Mouse (Mus musculus): ENCODE results near the gene Eif6. TPM values are rescaled to one million over a fixed set of nuclear protein-coding genes. Genes with fewer than 3 reads are reported as not detected.

The Eif6 gene
- polyA plus RNA-seq, 1 experiment = 198 TPM

- H3ac ChIP-seq (ENCODE audit: control insufficient read depth, insufficient read length) = no peak overlapping the region
- peaks cover 5% of the 10 kb centered on the region for H3K36me3 ChIP-seq (ENCODE audit: control insufficient read depth, insufficient read depth)
- no peaks in the 10 kb centered on the region for H3K27me3 ChIP-seq (ENCODE audit: control insufficient read depth, insufficient read depth, insufficient read length)
- no peaks in the 10 kb centered on the region for H3K79me2 ChIP-seq (ENCODE audit: control insufficient read depth, insufficient read depth)
- H3K4me2 ChIP-seq (ENCODE audit: low read depth) = no peak overlapping the region
- TF ChIP-seq SRF (IDR thresholded peaks at IDR 0.05; ENCODE audit: control insufficient read depth, insufficient read length, low read depth) = no peak
- no peak for TF ChIP-seq CEBPB (IDR thresholded peaks at IDR 0.05; ENCODE audit: insufficient read depth, poor library complexity, severe bottlenecking)
- TF ChIP-seq USF1 (IDR thresholded peaks at IDR 0.05; ENCODE audit: low read depth) = no peak
- no peak overlapping the region for H3K4me3 ChIP-seq
Observed at GRCm38 (mm10) chr2:155869772-155870171, 43.0 kb upstream of the Eif6 start.

GRCm38 (mm10) chr2:155868320-155868719, 41.6 kb upstream of the Eif6 start:
- no peak for TF ChIP-seq MYOG (IDR thresholded peaks at IDR 0.05; ENCODE audit: control insufficient read depth in 1 of 3, insufficient read depth in 1 of 3, insufficient read length in 2 of 3, low read depth in 2 of 3)
- no peak for TF ChIP-seq MAX (IDR thresholded peaks at IDR 0.05; ENCODE audit: low read depth)
- no peak for TF ChIP-seq E2F4 (IDR thresholded peaks at IDR 0.05; ENCODE audit: insufficient read depth)
- TF ChIP-seq POLR2A (IDR thresholded peaks at IDR 0.05; ENCODE audit: insufficient read length, low read depth) = no peak
- no peak for TF ChIP-seq SRF (IDR thresholded peaks at IDR 0.05; ENCODE audit: control insufficient read depth, insufficient read length, low read depth)
- no peak for TF ChIP-seq USF1 (IDR thresholded peaks at IDR 0.05; ENCODE audit: low read depth)
- no peak for TF ChIP-seq MYOD1 (IDR thresholded peaks at IDR 0.05; ENCODE audit: control insufficient read depth in 1 of 3, insufficient read length in 2 of 3, low read depth in 2 of 3)
- TF ChIP-seq TCF3 (IDR thresholded peaks at IDR 0.05; ENCODE audit: insufficient read length, low read depth) = no peak
- no peak for TF ChIP-seq POLR2AphosphoS2 (IDR thresholded peaks at IDR 0.05; ENCODE audit: insufficient read length, low read depth)
- no peak for TF ChIP-seq REST (IDR thresholded peaks at IDR 0.05; ENCODE audit: insufficient read depth, insufficient read length)
- H3K36me3 ChIP-seq (ENCODE audit: control insufficient read depth, insufficient read depth) = peaks cover 5% of the 10 kb centered on the region
- no peak overlapping the region for H3ac ChIP-seq (ENCODE audit: control insufficient read depth, insufficient read length)
- H3K4me3 ChIP-seq = no peak overlapping the region
- no peaks in the 10 kb centered on the region for H3K79me2 ChIP-seq (ENCODE audit: control insufficient read depth, insufficient read depth)
- no peak overlapping the region for H3K4me2 ChIP-seq (ENCODE audit: low read depth)
- H3K27me3 ChIP-seq (ENCODE audit: control insufficient read depth, insufficient read depth, insufficient read length) = no peaks in the 10 kb centered on the region

DNA sequence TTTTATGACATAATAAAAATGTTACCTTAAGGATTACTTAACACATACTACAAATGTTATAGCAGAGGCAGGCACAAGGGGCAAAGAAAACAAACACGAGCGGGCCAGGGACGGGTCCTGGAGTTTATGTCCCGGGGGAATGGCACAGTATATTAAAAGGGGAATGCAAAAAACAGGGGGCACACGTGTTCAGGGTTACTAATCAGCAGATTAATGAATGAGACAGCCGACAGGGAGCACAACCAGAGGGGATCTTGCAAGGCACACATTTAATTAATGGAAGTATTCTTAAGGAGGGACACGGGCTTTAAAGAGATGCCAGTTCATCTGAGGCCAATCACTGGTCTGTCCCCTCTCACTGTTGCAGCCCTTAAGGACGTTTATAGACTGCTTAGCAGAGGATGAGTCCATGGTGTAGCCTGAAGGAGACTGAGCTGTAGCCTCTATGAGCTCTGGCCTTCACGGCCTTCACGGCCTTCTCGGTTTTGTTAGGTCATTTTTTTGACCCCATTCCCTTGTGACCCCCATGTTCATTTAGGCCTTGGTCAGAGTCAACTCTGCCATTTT, 36.7 kb upstream of the Eif6 start:
- peaks cover 5% of the 10 kb centered on the region for H3K36me3 ChIP-seq (ENCODE audit: control insufficient read depth, insufficient read depth)
- H3K4me2 ChIP-seq (ENCODE audit: low read depth) = no peak overlapping the region
- no peak overlapping the region for H3K4me3 ChIP-seq
- H3K79me2 ChIP-seq (ENCODE audit: control insufficient read depth, insufficient read depth) = no peaks in the 10 kb centered on the region
- H3K27me3 ChIP-seq (ENCODE audit: control insufficient read depth, insufficient read depth, insufficient read length) = no peaks in the 10 kb centered on the region
- no peak overlapping the region for H3ac ChIP-seq (ENCODE audit: control insufficient read depth, insufficient read length)
- TF ChIP-seq MYOG (IDR thresholded peaks at IDR 0.05; ENCODE audit: control insufficient read depth in 1 of 3, insufficient read depth in 1 of 3, insufficient read length in 2 of 3, low read depth in 2 of 3) = no peak
- no peak for TF ChIP-seq MAX (IDR thresholded peaks at IDR 0.05; ENCODE audit: low read depth)

- Histone ChIP-seq H3ac (ENCODE audit: control insufficient read depth, insufficient read length) (no peak overlapping the region), H3K36me3 (ENCODE audit: control insufficient read depth, insufficient read depth) (peaks cover 5% of the 10 kb centered on the region), H3K79me2 (ENCODE audit: control insufficient read depth, insufficient read depth) (no peaks in the 10 kb centered on the region), H3K4me3 (no peak overlapping the region), H3K4me2 (ENCODE audit: low read depth) (no peak overlapping the region), H3K27me3 (ENCODE audit: control insufficient read depth, insufficient read depth, insufficient read length) (no peaks in the 10 kb centered on the region)
- TF ChIP-seq POLR2A (IDR thresholded peaks at IDR 0.05; ENCODE audit: insufficient read length, low read depth) (no peak), MAX (IDR thresholded peaks at IDR 0.05; ENCODE audit: low read depth) (no peak)
Observed at GRCm38 (mm10) chr2:155862573-155863300, 36.0 kb upstream of the Eif6 start.

DNA sequence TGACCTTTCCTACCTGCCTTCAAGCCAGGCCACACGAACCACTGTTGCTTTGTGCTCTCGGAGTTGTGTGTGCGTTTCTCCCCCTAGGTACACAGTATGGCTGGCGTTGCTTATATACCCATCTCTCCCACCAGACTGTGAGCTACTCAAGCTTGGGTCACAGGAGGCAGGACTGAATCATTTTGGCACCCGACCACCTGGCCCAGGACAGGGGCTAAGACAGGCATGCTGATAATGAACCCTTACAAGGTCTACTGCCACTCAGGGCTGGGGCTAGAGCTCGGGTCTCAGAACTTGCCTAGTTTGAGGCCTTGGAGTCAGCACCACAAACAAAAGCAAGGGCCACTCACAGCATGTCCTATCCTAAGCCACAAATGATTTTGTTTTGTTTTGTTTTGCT, 34.9 kb upstream of the Eif6 start:
- Histone ChIP-seq H3ac (ENCODE audit: control insufficient read depth, insufficient read length) (no peak overlapping the region), H3K79me2 (ENCODE audit: control insufficient read depth, insufficient read depth) (no peaks in the 10 kb centered on the region), H3K27me3 (ENCODE audit: control insufficient read depth, insufficient read depth, insufficient read length) (no peaks in the 10 kb centered on the region), H3K36me3 (ENCODE audit: control insufficient read depth, insufficient read depth) (no peaks in the 10 kb centered on the region), H3K4me3 (no peak overlapping the region), H3K4me2 (ENCODE audit: low read depth) (no peak overlapping the region)
- TF ChIP-seq REST (IDR thresholded peaks at IDR 0.05; ENCODE audit: insufficient read depth, insufficient read length) = no peak
- no peak for TF ChIP-seq E2F4 (IDR thresholded peaks at IDR 0.05; ENCODE audit: insufficient read depth)
- TF ChIP-seq SRF (IDR thresholded peaks at IDR 0.05; ENCODE audit: control insufficient read depth, insufficient read length, low read depth) = no peak
- TF ChIP-seq TCF3 (IDR thresholded peaks at IDR 0.05; ENCODE audit: insufficient read length, low read depth) = no peak
- no peak for TF ChIP-seq POLR2A (IDR thresholded peaks at IDR 0.05; ENCODE audit: insufficient read length, low read depth)
- no peak for TF ChIP-seq MYOG (IDR thresholded peaks at IDR 0.05; ENCODE audit: control insufficient read depth in 1 of 3, insufficient read depth in 1 of 3, insufficient read length in 2 of 3, low read depth in 2 of 3)
- TF ChIP-seq USF1 (IDR thresholded peaks at IDR 0.05; ENCODE audit: low read depth) = no peak
- TF ChIP-seq TCF12 (IDR thresholded peaks at IDR 0.05; ENCODE audit: insufficient read depth, poor library complexity, severe bottlenecking) = no peak
- TF ChIP-seq MYOD1 (IDR thresholded peaks at IDR 0.05; ENCODE audit: control insufficient read depth in 1 of 3, insufficient read length in 2 of 3, low read depth in 2 of 3) = no peak
- TF ChIP-seq MAX (IDR thresholded peaks at IDR 0.05; ENCODE audit: low read depth) = no peak
- TF ChIP-seq POLR2AphosphoS2 (IDR thresholded peaks at IDR 0.05; ENCODE audit: insufficient read length, low read depth) = no peak
- no peak for TF ChIP-seq CEBPB (IDR thresholded peaks at IDR 0.05; ENCODE audit: insufficient read depth, poor library complexity, severe bottlenecking)
